Comparison of ENCODE assay signal across 8 mouse cellular contexts in genomic region chr11:20231128-20231878, GRCm38 (mm10). TPM values are rescaled to one million over a fixed set of nuclear protein-coding genes. Genes with fewer than 3 reads are reported as not detected.
A peak's percentile ranks its signal among the peaks of the same experiment; 100 is the strongest.
DNase-seq lines count a peak whose midpoint lies in the region; ATAC-seq and TF ChIP-seq lines count a peak whose summit lies in the region.
"Had no signal": no experiment of that assay in that cellular context is flagged by ENCODE, and none has a peak within 500 bp of the region (broad histone marks: within the 10 kb centered on the region; RNA-seq: fewer than 3 reads in every experiment).

No protein-coding gene starts in this region.

- dilution Hi-C loops in CH12.LX (cut with MboI; ENCODE audit: extremely low pct_ligation_motif_present, extremely low pct_unique_long_range_greater_than_20kb, low sequenced_read_pairs) = no loop called here

- 33% methylated on average over 8 of the region's 8 CpGs for WGBS in forebrain, embryonic 13.5 days
- 38% methylated on average over 8 of the region's 8 CpGs for WGBS in hindbrain, embryonic 15.5 days
- 60% methylated on average over 8 of the region's 8 CpGs for WGBS in lung, embryonic 14.5 days
- 37% methylated on average over 8 of the region's 8 CpGs for WGBS in olfactory bulb, adult 2 months

- no peaks in the 10 kb centered on the region for H3K9me3 ChIP-seq in CH12.LX (replicated peaks; ENCODE audit: low read length)
- H3K9me3 ChIP-seq in forebrain, embryonic 13.5 days (replicated peaks) = no peaks in the 10 kb centered on the region
- no peaks in the 10 kb centered on the region for H3K9me3 ChIP-seq in hindbrain, embryonic 15.5 days
- no peaks in the 10 kb centered on the region for H3K9me3 ChIP-seq in lung, embryonic 14.5 days (ENCODE audit: low read depth, low read length)
- H3K9me3 ChIP-seq: limb, embryonic 12.5 days had no signal

- no peak for TF ChIP-seq RAD21 in CH12.LX (IDR thresholded peaks at IDR 0.05; ENCODE audit: low read depth, low read length)

- no peak overlapping the region for H3K9ac ChIP-seq in CH12.LX (ENCODE audit: insufficient read depth, low read depth)
- no peak overlapping the region for H3K9ac ChIP-seq in forebrain, embryonic 13.5 days
- no peak overlapping the region for H3K9ac ChIP-seq in hindbrain, embryonic 15.5 days
- H3K9ac ChIP-seq in lung, embryonic 14.5 days = no peak overlapping the region
- H3K9ac ChIP-seq: limb, embryonic 12.5 days had no signal

- no peak overlapping the region for H3K4me3 ChIP-seq in CH12.LX (replicated peaks in 1 of 3; ENCODE audit: low read depth in 2 of 3, low read length in 2 of 3, poor library complexity in 1 of 3)
- H3K4me3 ChIP-seq in forebrain, embryonic 13.5 days = no peak overlapping the region
- no peak overlapping the region for H3K4me3 ChIP-seq in hindbrain, embryonic 15.5 days
- no peak overlapping the region for H3K4me3 ChIP-seq in lung, embryonic 14.5 days (ENCODE audit: low read depth, low read length)
- H3K4me3 ChIP-seq in olfactory bulb, adult 2 months (ENCODE audit: insufficient read depth, low read depth, low read length) = no peak overlapping the region
- H3K4me3 ChIP-seq: limb, embryonic 12.5 days had no signal

- H3K4me2 ChIP-seq in CH12.LX (ENCODE audit: insufficient read depth, low read depth, poor library complexity, severe bottlenecking) = no peak overlapping the region
- H3K4me2 ChIP-seq in forebrain, embryonic 13.5 days = no peak overlapping the region
- no peak overlapping the region for H3K4me2 ChIP-seq in hindbrain, embryonic 15.5 days
- H3K4me2 ChIP-seq in lung, embryonic 14.5 days = no peak overlapping the region
- H3K4me2 ChIP-seq: limb, embryonic 12.5 days had no signal

- TF ChIP-seq POLR2A in CH12.LX (IDR thresholded peaks at IDR 0.05; ENCODE audit: low read depth, low read length) = no peak
- no peak for TF ChIP-seq POLR2A in olfactory bulb, adult 2 months (IDR thresholded peaks at IDR 0.05; ENCODE audit: insufficient read depth, low read depth, low read length)

- H3K4me1 ChIP-seq in CH12.LX (ENCODE audit: control insufficient read depth in 1 of 2, insufficient read depth in 2 of 2) = peaks cover 0 to 35% of the 10 kb centered on the region in 2 experiments; a peak in 2 of 4 replicates
- H3K4me1 ChIP-seq in forebrain, embryonic 13.5 days = peaks cover 8% of the 10 kb centered on the region; the same call in 1 of the 2 replicates
- no peaks in the 10 kb centered on the region for H3K4me1 ChIP-seq in hindbrain, embryonic 15.5 days (replicated peaks)
- H3K4me1 ChIP-seq in lung, embryonic 14.5 days (ENCODE audit: insufficient read depth) = no peaks in the 10 kb centered on the region
- H3K4me1 ChIP-seq in olfactory bulb, adult 2 months (ENCODE audit: control insufficient read depth, insufficient read depth, low read length) = peaks cover 2% of the 10 kb centered on the region; the same call in 1 of the 2 replicates
- H3K4me1 ChIP-seq: limb, embryonic 12.5 days had no signal

- no peak for ATAC-seq in forebrain, embryonic 13.5 days
- ATAC-seq in hindbrain, embryonic 15.5 days (ENCODE audit: low FRiP score, low read depth) = no peak
- ATAC-seq in lung, embryonic 14.5 days (ENCODE audit: insufficient read depth) = peak; percentile 74; the same call in 1 of the 2 replicates

- H3K79me2 ChIP-seq in CH12.LX (replicated peaks; ENCODE audit: control insufficient read depth, extremely low read depth, insufficient read depth, poor library complexity, severe bottlenecking) = peaks cover 1% of the 10 kb centered on the region

- in situ Hi-C loops in CH12.LX (cut with MboI; ENCODE audit: low pct_ligation_motif_present, low pct_unique_long_range_greater_than_20kb, low sequenced_read_pairs) = no loop called here

- H3K27me3 ChIP-seq in CH12.LX (replicated peaks) = no peaks in the 10 kb centered on the region
- no peaks in the 10 kb centered on the region for H3K27me3 ChIP-seq in forebrain, embryonic 13.5 days
- H3K27me3 ChIP-seq in hindbrain, embryonic 15.5 days = no peaks in the 10 kb centered on the region
- no peaks in the 10 kb centered on the region for H3K27me3 ChIP-seq in lung, embryonic 14.5 days (ENCODE audit: insufficient read depth, low read length)
- H3K27me3 ChIP-seq: limb, embryonic 12.5 days had no signal

- H3K27ac ChIP-seq in CH12.LX (ENCODE audit: insufficient read depth, low read depth) = no peak overlapping the region
- peak overlapping the region; percentile 54 for H3K27ac ChIP-seq in forebrain, embryonic 13.5 days
- peak overlapping the region; percentile 40; the same call in 1 of the 2 replicates for H3K27ac ChIP-seq in hindbrain, embryonic 15.5 days (replicated peaks)
- H3K27ac ChIP-seq in lung, embryonic 14.5 days (ENCODE audit: low read depth) = peak overlapping the region; percentile 28; the same call in 1 of the 2 replicates
- H3K27ac ChIP-seq in olfactory bulb, adult 2 months (ENCODE audit: insufficient read depth, low read depth, low read length) = 0 out of 2 replicates have a peak overlapping the region, but pooled peaks have one; percentile 10

- no peak for TF ChIP-seq CTCF in CH12.LX (conservative IDR thresholded peaks at IDR 0.05 in 1 of 2, IDR thresholded peaks at IDR 0.05 in 1 of 2; ENCODE audit: low read depth in 2 of 2, low read length in 2 of 2)
- TF ChIP-seq CTCF in lung, embryonic 14.5 days (IDR thresholded peaks at IDR 0.05; ENCODE audit: low read depth) = peak; percentile 33
- TF ChIP-seq CTCF in olfactory bulb, adult 2 months (IDR thresholded peaks at IDR 0.05; ENCODE audit: insufficient read depth, low read depth, low read length) = no peak

- H3K36me3 ChIP-seq in CH12.LX (replicated peaks in 1 of 2; ENCODE audit: control insufficient read depth in 1 of 2, insufficient read depth in 1 of 2, low read length in 1 of 2) = peaks cover 70 to 91% of the 10 kb centered on the region in 2 experiments
- H3K36me3 ChIP-seq in forebrain, embryonic 13.5 days (ENCODE audit: poor library complexity, severe bottlenecking) = peaks cover 90% of the 10 kb centered on the region
- H3K36me3 ChIP-seq in hindbrain, embryonic 15.5 days = peaks cover 62% of the 10 kb centered on the region
- peaks cover 83% of the 10 kb centered on the region for H3K36me3 ChIP-seq in lung, embryonic 14.5 days (ENCODE audit: insufficient read depth)

- TF ChIP-seq EP300 in CH12.LX (IDR thresholded peaks at IDR 0.05; ENCODE audit: low read length) = no peak

- DNase-seq in CH12.LX (ENCODE audit: extremely low read depth) = peak; percentile 69
- DNase-seq in Muller cell, postnatal 12 days (ENCODE audit: inconsistent ontology term) = peak; percentile 73
- DNase-seq in lung, embryonic 14.5 days = peak; percentile 71
- no peak for DNase-seq in cerebellum, postnatal 36 days

TF ChIP-seq in CH12.LX, 34 proteins besides CTCF, POLR2A, EP300 and RAD21:
- TF ChIP-seq POLR2AphosphoS2 (IDR thresholded peaks at IDR 0.05; ENCODE audit: low read depth, low read length) (no peak), CHD2 (IDR thresholded peaks at IDR 0.05; ENCODE audit: low read length) (no peak), HCFC1 (IDR thresholded peaks at IDR 0.05; ENCODE audit: low read depth, low read length) (no peak), ZMIZ1 (IDR thresholded peaks at IDR 0.05; ENCODE audit: low read depth, low read length) (no peak), KAT2A (IDR thresholded peaks at IDR 0.05; ENCODE audit: insufficient replicate concordance, low read length) (no peak), NRF1 (IDR thresholded peaks at IDR 0.05; ENCODE audit: low read depth, low read length) (no peak), SIN3A (IDR thresholded peaks at IDR 0.05; ENCODE audit: low read length) (no peak), TBP (conservative IDR thresholded peaks at IDR 0.05; ENCODE audit: low read depth, low read length) (no peak), RCOR1 (conservative IDR thresholded peaks at IDR 0.05; ENCODE audit: low read depth, low read length) (no peak), USF2 (conservative IDR thresholded peaks at IDR 0.05; ENCODE audit: low read depth, low read length) (no peak; the same call in 1 of the 2 replicates), IRF4 (IDR thresholded peaks at IDR 0.05; ENCODE audit: low read depth, low read length) (no peak), ETS1 (conservative IDR thresholded peaks at IDR 0.05; ENCODE audit: low read depth, low read length) (no peak), UBTF (IDR thresholded peaks at IDR 0.05; ENCODE audit: low read depth, low read length) (no peak), MXI1 (IDR thresholded peaks at IDR 0.05; ENCODE audit: low read depth, low read length) (no peak)

RNA-seq across cellular contexts. Expression of gene Cep68, which starts 17.9 kb away (rescaled TPM):
- total RNA-seq in CH12.LX (2012; rRNA removed) (28.7 and 30.7 TPM in 2 replicates), CH12.LX (2014; rRNA removed) (27.8 and 28.3 TPM in 2 replicates)
- 27.7 and 31.6 TPM in 2 replicates for polyA plus RNA-seq in CH12.LX (2012; ENCODE audit: insufficient read length, low read depth)
- polyA plus RNA-seq in forebrain, embryonic 13.5 days (2015; fragmentation: Nextera tagmentation; extraction: Ambion mirVana) = 25.0 and 30.9 TPM in 2 replicates
- polyA plus RNA-seq in hindbrain, embryonic 15.5 days (2015; fragmentation: Nextera tagmentation; extraction: Ambion mirVana) = 27.1 and 30.5 TPM in 2 replicates
- 43.4 and 46.6 TPM in 2 replicates for polyA plus RNA-seq in lung, embryonic 14.5 days (2014; fragmentation: Nextera tagmentation; extraction: Ambion mirVana)
- not detected in 2 replicates for polyA plus RNA-seq in olfactory bulb, adult 2 months (2012; ENCODE audit: insufficient read depth, insufficient read length, low replicate concordance, missing spikeins)

RNA-seq across cellular contexts. Expression of gene Rab1a, which starts 30.1 kb away (rescaled TPM):
- total RNA-seq in CH12.LX (2012; rRNA removed) (76.7 and 98.7 TPM in 2 replicates), CH12.LX (2014; rRNA removed) (135 and 143 TPM in 2 replicates)
- 216 and 263 TPM in 2 replicates for polyA plus RNA-seq in CH12.LX (2012; ENCODE audit: insufficient read length, low read depth)
- 275 and 300 TPM in 2 replicates for polyA plus RNA-seq in forebrain, embryonic 13.5 days (2015; fragmentation: Nextera tagmentation; extraction: Ambion mirVana)
- 291 and 306 TPM in 2 replicates for polyA plus RNA-seq in hindbrain, embryonic 15.5 days (2015; fragmentation: Nextera tagmentation; extraction: Ambion mirVana)
- polyA plus RNA-seq in lung, embryonic 14.5 days (2014; fragmentation: Nextera tagmentation; extraction: Ambion mirVana) = 241 and 258 TPM in 2 replicates
- not detected in 2 replicates for polyA plus RNA-seq in olfactory bulb, adult 2 months (2012; ENCODE audit: insufficient read depth, insufficient read length, low replicate concordance, missing spikeins)

Comparison
In these comparisons a context has a peak if more than half of its experiments do, and no peak if none do; other contexts are left out.
1. DNase-seq: peak in CH12.LX (single experiment), Muller cell, postnatal 12 days (single experiment) and lung, embryonic 14.5 days (single experiment); none in cerebellum, postnatal 36 days (0 of 2).
2. RNA of gene Cep68, which starts 17.9 kb away (polyA plus RNA-seq): 43.4 to 46.6 TPM in lung, embryonic 14.5 days, 27.7 to 31.6 TPM in CH12.LX, 27.1 to 30.5 TPM in hindbrain, embryonic 15.5 days and 25.0 to 30.9 TPM in forebrain, embryonic 13.5 days; not detected in olfactory bulb, adult 2 months; every median in the first group is over 10 times any median in the second.